Mouse (Mus musculus): ENCODE results near the gene Ppp1r27.
"Not testable (repeated sequence)": the region's sequence is repeated elsewhere in the genome, so short reads cannot be mapped to it uniquely, and the experiment has no call there.

The Ppp1r27 gene

DNA sequence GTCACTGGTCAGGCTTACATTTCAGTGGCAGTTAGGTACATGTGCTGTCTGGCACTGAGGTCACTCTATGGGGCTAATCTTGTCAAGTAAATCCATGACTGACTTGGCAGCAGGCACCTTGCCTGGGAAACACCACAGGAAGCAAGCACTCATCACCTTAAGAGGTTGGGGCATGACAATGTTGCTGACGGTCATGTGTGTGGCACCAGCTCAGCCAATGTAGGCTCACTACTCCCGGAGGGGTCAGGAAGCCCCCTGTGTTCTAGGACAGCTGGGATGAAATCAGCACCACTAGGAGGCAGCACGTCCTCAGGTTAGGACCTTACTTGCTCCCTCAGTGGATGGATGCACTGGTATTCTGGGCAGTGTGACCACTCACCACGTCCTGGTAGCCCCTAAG, 9.0 kb downstream of the Ppp1r27 start:
- peak; percentile 97 for DNase-seq

DNA sequence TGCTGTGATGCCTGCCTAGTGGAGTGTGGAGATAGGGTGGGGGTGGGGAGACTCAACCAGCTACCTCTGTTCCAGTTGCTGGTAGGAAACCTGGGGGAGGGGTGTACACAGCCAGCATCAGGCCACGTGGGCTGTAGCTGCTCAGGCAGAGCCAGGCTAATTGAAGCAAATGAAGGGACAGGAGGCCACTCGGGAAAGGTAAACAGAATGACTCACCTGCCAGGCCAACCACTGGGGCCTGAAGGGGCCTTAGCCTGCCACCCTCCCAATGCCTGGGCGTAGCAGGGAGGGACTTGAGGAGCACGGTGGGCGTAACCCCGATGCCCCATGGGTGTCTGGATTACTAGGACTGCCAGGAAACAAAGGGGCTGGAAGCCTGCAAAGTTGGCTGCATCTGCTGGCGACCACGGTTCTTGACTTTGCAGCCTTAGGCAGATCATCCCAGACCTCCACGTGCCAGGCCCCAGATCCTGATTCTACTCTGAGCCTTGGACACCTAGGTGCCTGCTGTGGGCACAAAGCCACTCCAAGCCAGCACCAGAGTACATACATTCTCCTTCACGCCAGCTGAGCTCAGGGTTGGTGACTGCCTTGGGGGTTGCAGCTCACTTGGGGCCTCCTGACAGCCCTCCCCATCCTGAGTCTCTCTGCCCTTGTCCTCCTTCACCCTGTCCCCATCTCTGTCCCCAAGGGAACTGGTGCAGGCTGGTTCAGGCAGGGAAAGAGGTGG, 11.5 kb downstream of the Ppp1r27 start:
- no peak for DNase-seq

DNA sequence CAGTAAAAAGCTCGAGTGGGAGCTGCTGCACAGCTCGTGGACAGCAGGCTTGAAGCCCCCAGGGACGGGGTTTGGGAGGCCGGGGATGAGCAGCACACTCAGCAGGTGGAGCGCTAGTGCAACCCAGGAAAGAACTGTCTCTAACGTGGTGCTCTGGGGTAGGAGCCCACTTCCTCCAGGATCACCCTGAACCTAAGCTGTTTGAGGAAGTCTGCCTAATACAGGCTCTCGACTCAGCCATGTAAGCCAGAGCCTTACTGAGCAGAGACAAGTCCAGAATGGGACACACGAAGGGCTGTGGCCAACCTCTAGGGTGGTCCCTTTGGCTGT, 12.0 kb downstream of the Ppp1r27 start:
- DNase-seq, result no peak

DNA sequence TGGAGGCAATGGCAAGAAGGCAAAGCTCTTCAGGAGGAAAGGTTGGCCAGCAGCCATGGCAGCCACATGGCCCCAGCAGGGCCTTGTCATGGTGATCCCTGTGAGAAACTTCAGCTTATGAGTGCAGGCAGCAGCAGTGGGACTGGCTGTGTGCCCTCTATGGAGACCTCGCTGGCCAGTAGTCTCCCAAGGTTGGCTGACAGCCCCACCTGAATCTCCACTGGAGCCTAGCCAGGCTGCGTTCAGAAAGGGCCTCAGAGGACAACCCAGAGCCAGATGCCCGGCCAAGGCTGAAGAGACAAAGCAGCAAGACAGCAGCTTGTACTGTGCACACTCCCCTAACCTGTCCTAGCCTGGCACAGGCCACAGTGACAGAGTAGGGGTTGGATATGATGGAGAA, 12.4 kb downstream of the Ppp1r27 start:
- DNase-seq, result peak; percentile 98

- no peak for DNase-seq
Measured at GRCm38 (mm10) chr11:120535804-120536203, 15.1 kb downstream of the Ppp1r27 start.

- DNase-seq, result peak; percentile 93
Measured at GRCm38 (mm10) chr11:120535145-120535544, 15.8 kb downstream of the Ppp1r27 start.

GRCm38 (mm10) chr11:120534093-120534492, 16.8 kb downstream of the Ppp1r27 start:
- DNase-seq, result peak; percentile 91

DNA sequence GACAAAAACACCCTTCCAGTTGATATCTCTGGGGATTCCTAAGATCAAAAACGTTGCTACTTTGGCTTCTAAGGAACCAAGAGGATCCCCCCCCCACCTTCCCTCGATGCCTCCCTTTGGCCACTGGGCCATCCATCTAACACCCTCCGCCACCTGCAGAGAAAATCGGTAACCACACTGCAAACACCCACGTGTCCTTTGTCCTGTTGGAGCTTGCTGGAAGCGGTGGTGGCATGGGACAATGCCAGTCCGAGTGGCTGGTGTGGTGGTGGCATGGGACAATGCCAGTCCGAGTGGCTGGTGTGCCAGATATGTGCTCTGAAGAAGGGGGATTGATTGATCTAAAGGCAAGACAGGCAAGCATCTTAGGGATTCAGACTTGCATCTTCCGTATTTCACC, 19.3 kb downstream of the Ppp1r27 start:
- no peak for DNase-seq

- DNase-seq, result no peak
Measured at GRCm38 (mm10) chr11:120530085-120530964, 20.6 kb downstream of the Ppp1r27 start, which contains the start of gene Gcgr. Gene Gcgr (plus strand): TSS chr11:120530699.

DNA sequence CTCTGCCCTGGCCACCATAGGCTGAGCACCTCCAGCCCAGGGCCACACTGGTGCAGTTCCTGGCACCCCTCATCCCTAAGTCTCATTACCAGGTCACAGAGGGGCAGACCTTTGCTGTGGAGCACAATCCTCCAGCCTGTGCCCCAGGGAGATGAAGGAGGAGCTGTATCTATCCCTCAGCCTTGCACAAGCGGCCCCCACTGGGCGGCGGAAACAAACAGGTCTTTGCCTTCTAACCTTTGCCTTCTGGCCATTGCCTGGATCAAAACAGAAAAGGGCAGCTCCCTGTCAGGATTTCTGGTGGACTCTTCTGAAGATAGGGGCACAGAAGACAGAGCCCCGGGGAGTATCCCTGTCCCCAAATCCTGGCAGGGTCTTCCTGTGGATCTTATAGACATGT, 22.0 kb downstream of the Ppp1r27 start:
- no peak for DNase-seq

DNA sequence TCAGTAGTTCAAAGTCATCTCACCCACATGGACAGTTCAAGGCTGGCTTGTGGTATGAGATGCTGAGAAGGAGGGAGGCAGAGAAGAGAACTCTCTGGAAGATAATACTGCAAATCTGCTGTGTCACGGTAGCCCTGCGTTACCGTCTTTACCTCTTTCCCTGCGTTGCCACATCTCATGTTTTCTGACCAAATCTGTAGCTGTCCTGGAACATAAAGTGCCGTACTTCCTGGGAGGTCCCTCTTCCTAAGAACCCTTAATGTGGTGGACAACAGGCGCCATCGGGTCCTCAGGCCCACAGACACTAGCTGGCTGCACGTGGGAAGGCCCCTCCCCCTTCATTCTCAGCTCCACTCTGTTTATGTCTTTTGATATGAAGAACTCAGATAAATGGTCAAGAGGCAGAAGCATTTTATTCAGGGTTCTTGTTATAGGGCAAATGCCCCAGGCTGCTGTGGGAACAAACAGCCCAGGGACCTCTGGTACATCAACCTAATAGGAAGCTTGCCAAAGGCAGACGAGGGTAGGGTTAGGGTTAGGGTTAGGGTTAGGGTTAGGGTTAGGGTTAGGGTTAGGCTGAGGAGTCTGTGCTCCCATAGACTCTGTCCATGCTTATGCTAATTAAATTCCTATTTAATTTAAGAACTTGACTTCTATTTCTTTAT, 23.1 kb downstream of the Ppp1r27 start:
- DNase-seq, result no peak

DNA sequence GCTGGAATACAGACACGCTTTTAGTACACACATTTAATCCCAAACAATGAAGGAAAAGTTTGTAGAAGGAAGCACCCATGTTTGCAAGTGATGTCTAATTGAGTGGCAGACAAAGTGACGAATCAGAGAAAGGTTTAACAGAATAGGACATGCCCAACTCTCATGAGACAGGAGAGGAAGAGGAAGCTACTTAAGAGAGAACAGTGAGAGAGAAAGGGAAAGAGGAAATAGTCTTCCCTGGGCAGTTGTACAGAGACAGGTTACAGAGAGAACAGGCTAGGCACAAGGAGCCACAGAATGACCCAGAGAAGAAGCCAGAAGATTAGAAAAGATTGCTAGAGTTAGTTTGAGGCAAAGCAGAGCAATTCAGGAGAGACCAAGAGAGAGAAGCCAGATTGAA, 25.0 kb downstream of the Ppp1r27 start:
- no peak for DNase-seq

GRCm38 (mm10) chr11:120522581-120522980, 28.4 kb downstream of the Ppp1r27 start:
- DNase-seq, result no peak

DNA sequence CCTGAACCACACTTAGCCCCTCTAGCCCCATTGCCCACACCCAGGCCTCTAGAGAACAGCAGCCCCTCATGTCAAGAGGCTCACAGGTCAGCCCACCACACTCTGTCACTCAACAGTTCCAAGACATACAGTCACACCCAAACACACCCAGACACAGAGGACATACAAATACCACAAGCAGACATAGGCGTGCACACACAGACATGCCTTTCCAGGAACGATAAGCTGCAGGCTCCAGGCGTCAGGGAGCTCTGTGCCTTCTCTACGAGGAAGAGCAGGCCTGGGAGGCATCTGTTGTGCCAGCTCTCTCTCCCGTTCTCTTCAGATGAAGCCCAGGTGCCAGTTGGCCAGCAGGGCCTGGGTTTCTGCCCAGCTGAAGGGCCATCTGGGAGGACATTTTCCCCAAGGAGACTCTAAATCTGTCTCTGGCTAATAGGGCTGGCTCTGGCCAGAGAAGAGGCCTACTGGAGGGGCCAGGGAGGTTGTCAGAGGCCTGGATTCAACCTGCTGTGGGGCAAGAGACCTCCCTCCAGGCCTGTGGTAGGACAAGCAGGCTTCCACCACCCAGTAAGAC, 29.9 kb downstream of the Ppp1r27 start:
- DNase-seq, result peak; percentile 97

GRCm38 (mm10) chr11:120520498-120520897, 30.4 kb downstream of the Ppp1r27 start:
- peak; percentile 90 for DNase-seq

- DNase-seq, result peak; percentile 99
Measured at GRCm38 (mm10) chr11:120519738-120520137, 31.2 kb downstream of the Ppp1r27 start.

- peak; percentile 91 for DNase-seq
Measured at GRCm38 (mm10) chr11:120518558-120518957, 32.4 kb downstream of the Ppp1r27 start.

DNA sequence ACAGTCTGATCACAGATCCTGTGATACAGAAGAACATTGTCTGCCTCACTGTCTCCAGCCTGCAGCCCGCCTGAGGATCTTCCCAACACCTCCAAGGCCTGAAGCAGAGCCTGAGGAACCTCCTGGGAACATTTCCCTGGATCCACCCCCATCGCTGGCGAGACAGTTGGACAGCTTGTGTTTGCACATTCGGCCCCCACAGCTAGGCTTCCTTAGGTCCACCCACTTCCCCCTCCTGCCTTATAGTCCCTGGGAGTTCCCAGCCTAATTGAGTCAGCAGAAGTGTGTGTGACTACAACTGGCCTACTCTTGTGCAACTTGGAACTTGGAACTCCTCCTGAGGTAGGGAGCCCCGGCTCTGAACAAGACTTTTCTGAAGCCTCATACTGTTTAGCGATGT, 32.9 kb downstream of the Ppp1r27 start:
- peak; percentile 99 for DNase-seq

DNA sequence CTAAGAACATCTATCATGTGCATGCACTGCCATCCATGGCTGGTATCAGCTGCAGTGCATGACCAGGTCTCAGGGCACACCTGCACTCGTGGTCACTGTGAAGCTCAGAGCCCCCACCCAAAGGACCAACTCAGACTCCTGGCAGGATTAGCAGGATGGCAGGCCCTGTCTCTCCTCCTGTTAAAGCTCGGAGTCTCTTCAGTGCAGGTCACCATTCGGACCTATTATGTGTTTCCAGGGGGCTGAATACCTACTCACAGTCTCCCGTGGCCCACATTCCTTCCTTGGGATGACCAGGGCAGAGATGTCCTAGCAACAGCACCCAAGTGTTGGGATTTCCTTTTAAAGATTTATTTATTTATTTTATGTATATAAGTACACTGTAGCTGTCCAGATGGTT, 33.8 kb downstream of the Ppp1r27 start:
- DNase-seq, result peak; percentile 90

GRCm38 (mm10) chr11:120515611-120516010, 35.3 kb downstream of the Ppp1r27 start:
- peak; percentile 98 for DNase-seq

- DNase-seq, result not testable (repeated sequence)
Measured at GRCm38 (mm10) chr11:120514262-120514661, 36.7 kb downstream of the Ppp1r27 start.

- DNase-seq, result no peak
Measured at GRCm38 (mm10) chr11:120512790-120513453, 38.0 kb downstream of the Ppp1r27 start.
